Mouse (Mus musculus): ENCODE results near the gene Cdk2ap2. TPM values are rescaled to one million over a fixed set of nuclear protein-coding genes. Genes with fewer than 3 reads are reported as not detected.
"Not testable (repeated sequence)": the region's sequence is repeated elsewhere in the genome, so short reads cannot be mapped to it uniquely, and the experiment has no call there.

The Cdk2ap2 gene
- polyA plus RNA-seq, 1 experiment from 2014 or later, result 87.0 TPM

GRCm38 (mm10) chr19:4129462-4129861 is 32.5 kb downstream of the Cdk2ap2 start:
- Histone ChIP-seq H3K4me3 (no peak overlapping the region), H3K36me3 (peaks cover 64% of the 10 kb centered on the region), H3K27ac (no peak overlapping the region), H3K4me1 (peaks cover 24% of the 10 kb centered on the region), H3K9me3 (replicated peaks) (no peaks in the 10 kb centered on the region), H3K27me3 (ENCODE audit: low read depth, poor library complexity, severe bottlenecking) (no peaks in the 10 kb centered on the region)
- DNase-seq (ENCODE audit: low spot score), result no peak
- WGBS, result 91% methylated on average over 7 of the region's 7 CpGs

GRCm38 (mm10) chr19:4130106-4130505 is 33.1 kb downstream of the Cdk2ap2 start:
- H3K9me3 ChIP-seq (replicated peaks), result no peaks in the 10 kb centered on the region
- 95% methylated on average over 4 of the region's 4 CpGs for WGBS
- DNase-seq (ENCODE audit: low spot score), result no peak
- peaks cover 64% of the 10 kb centered on the region for H3K36me3 ChIP-seq
- H3K27me3 ChIP-seq (ENCODE audit: low read depth, poor library complexity, severe bottlenecking), result no peaks in the 10 kb centered on the region
- H3K4me1 ChIP-seq, result peaks cover 18% of the 10 kb centered on the region
- H3K27ac ChIP-seq, result no peak overlapping the region
- no peak overlapping the region for H3K4me3 ChIP-seq

- DNase-seq (ENCODE audit: low spot score), result no peak
- H3K4me3 ChIP-seq, result no peak overlapping the region; the same call in 1 of the 2 replicates
- 87% methylated on average over 5 of the region's 5 CpGs for WGBS
- H3K4me1 ChIP-seq, result peaks cover 15% of the 10 kb centered on the region
- no peaks in the 10 kb centered on the region for H3K27me3 ChIP-seq (ENCODE audit: low read depth, poor library complexity, severe bottlenecking)
- no peak overlapping the region for H3K27ac ChIP-seq
- H3K36me3 ChIP-seq, result peaks cover 64% of the 10 kb centered on the region
- H3K9me3 ChIP-seq (replicated peaks), result no peaks in the 10 kb centered on the region
These were observed 34.1 kb downstream of the Cdk2ap2 start for GRCm38 (mm10) chr19:4131075-4131474.

- Histone ChIP-seq H3K27me3 (ENCODE audit: low read depth, poor library complexity, severe bottlenecking) (peaks cover 2% of the 10 kb centered on the region; the same call in 1 of the 2 replicates), H3K36me3 (peaks cover 64% of the 10 kb centered on the region)
- WGBS, result 85% methylated on average over 2 of the region's 2 CpGs
These were observed 34.8 kb downstream of the Cdk2ap2 start for GRCm38 (mm10) chr19:4131768-4132167.

GRCm38 (mm10) chr19:4134354-4134753 is 37.4 kb downstream of the Cdk2ap2 start:
- no peak for DNase-seq (ENCODE audit: low spot score)
- no peak overlapping the region for H3K27ac ChIP-seq
- H3K9me3 ChIP-seq (replicated peaks), result no peaks in the 10 kb centered on the region
- 90% methylated on average over 4 of the region's 4 CpGs for WGBS
- peaks cover 4% of the 10 kb centered on the region; the same call in 1 of the 2 replicates for H3K27me3 ChIP-seq (ENCODE audit: low read depth, poor library complexity, severe bottlenecking)
- H3K4me1 ChIP-seq, result no peaks in the 10 kb centered on the region
- H3K36me3 ChIP-seq, result peaks cover 43% of the 10 kb centered on the region
- H3K4me3 ChIP-seq, result no peak overlapping the region

More at GRCm38 (mm10) chr19:4131768-4132167, 34.8 kb downstream of the Cdk2ap2 start:
- no peaks in the 10 kb centered on the region for H3K9me3 ChIP-seq (replicated peaks)
- no peak overlapping the region for H3K27ac ChIP-seq
- H3K4me3 ChIP-seq, result no peak overlapping the region
- H3K4me1 ChIP-seq, result peaks cover 10% of the 10 kb centered on the region
- DNase-seq (ENCODE audit: low spot score), result no peak

GRCm38 (mm10) chr19:4135229-4135962 is 38.4 kb downstream of the Cdk2ap2 start:
- H3K36me3 ChIP-seq, result peaks cover 32% of the 10 kb centered on the region
- H3K4me1 ChIP-seq; DNase-seq (ENCODE audit: low spot score); H3K27me3 ChIP-seq (ENCODE audit: low read depth, poor library complexity, severe bottlenecking); H3K27ac ChIP-seq; H3K9me3 ChIP-seq (replicated peaks); H3K4me3 ChIP-seq: not testable (repeated sequence)
- 87% methylated on average over 6 of the region's 6 CpGs for WGBS

GRCm38 (mm10) chr19:4135963-4136345 is 39.0 kb downstream of the Cdk2ap2 start:
- WGBS, result 30% methylated on average over 8 of the region's 8 CpGs

GRCm38 (mm10) chr19:4136463-4136862 is 39.5 kb downstream of the Cdk2ap2 start:
- no peak for DNase-seq (ENCODE audit: low spot score)
- peaks cover 4% of the 10 kb centered on the region; the same call in 1 of the 2 replicates for H3K27me3 ChIP-seq (ENCODE audit: low read depth, poor library complexity, severe bottlenecking)
- H3K27ac ChIP-seq, result no peak overlapping the region
- WGBS, result 83% methylated on average over 5 of the region's 5 CpGs
- H3K4me1 ChIP-seq, result no peaks in the 10 kb centered on the region
- H3K9me3 ChIP-seq (replicated peaks), result no peaks in the 10 kb centered on the region
- no peak overlapping the region for H3K4me3 ChIP-seq
- H3K36me3 ChIP-seq, result peaks cover 22% of the 10 kb centered on the region

More at GRCm38 (mm10) chr19:4135963-4136345, 39.0 kb downstream of the Cdk2ap2 start:
- H3K4me1 ChIP-seq; H3K27me3 ChIP-seq (ENCODE audit: low read depth, poor library complexity, severe bottlenecking); H3K4me3 ChIP-seq; DNase-seq (ENCODE audit: low spot score); H3K27ac ChIP-seq; H3K9me3 ChIP-seq (replicated peaks): not testable (repeated sequence)
- peaks cover 27% of the 10 kb centered on the region for H3K36me3 ChIP-seq

GRCm38 (mm10) chr19:4137913-4138312 is 40.9 kb downstream of the Cdk2ap2 start:
- Histone ChIP-seq H3K4me3 (no peak overlapping the region), H3K9me3 (replicated peaks) (no peaks in the 10 kb centered on the region), H3K36me3 (peaks cover 7% of the 10 kb centered on the region), H3K27me3 (ENCODE audit: low read depth, poor library complexity, severe bottlenecking) (peaks cover 4% of the 10 kb centered on the region; the same call in 1 of the 2 replicates), H3K4me1 (0 out of 2 replicates have a peak, but pooled peaks cover 3% of the 10 kb centered on the region), H3K27ac (no peak overlapping the region)
- WGBS, result 85% methylated on average over 5 of the region's 5 CpGs
- DNase-seq (ENCODE audit: low spot score), result no peak

GRCm38 (mm10) chr19:4139446-4139845 is 42.5 kb downstream of the Cdk2ap2 start, which contains the start of gene Gpr152:
Gene Gpr152 (plus strand): TSS chr19:4139787.
- H3K9me3 ChIP-seq (replicated peaks), result no peaks in the 10 kb centered on the region
- DNase-seq (ENCODE audit: low spot score), result no peak
- peak within 1 kb of the TSS; percentile 21 for H3K27ac ChIP-seq
- 0 out of 2 replicates have a peak, but pooled peaks cover 9% of the 10 kb centered on the region for H3K4me1 ChIP-seq
- 80% methylated on average over 2 of the region's 2 CpGs for WGBS
- peaks cover 4% of the 10 kb centered on the region; the same call in 1 of the 2 replicates for H3K27me3 ChIP-seq (ENCODE audit: low read depth, poor library complexity, severe bottlenecking)
- no peak within 1 kb of the TSS for H3K4me3 ChIP-seq
- H3K36me3 ChIP-seq, result no peaks in the 10 kb centered on the region

- DNase-seq (ENCODE audit: low spot score), result no peak
- Histone ChIP-seq H3K9me3 (replicated peaks) (no peaks in the 10 kb centered on the region), H3K27ac (peak overlapping the region; percentile 21; the same call in 1 of the 2 replicates), H3K4me1 (0 out of 2 replicates have a peak, but pooled peaks cover 9% of the 10 kb centered on the region), H3K36me3 (no peaks in the 10 kb centered on the region), H3K27me3 (ENCODE audit: low read depth, poor library complexity, severe bottlenecking) (peaks cover 4% of the 10 kb centered on the region; the same call in 1 of the 2 replicates), H3K4me3 (no peak overlapping the region)
- 86% methylated on average over 6 of the region's 6 CpGs for WGBS
These were observed 43.2 kb downstream of the Cdk2ap2 start for GRCm38 (mm10) chr19:4140147-4140546.

- H3K36me3 ChIP-seq, result no peaks in the 10 kb centered on the region
- 91% methylated on average over 18 of the region's 18 CpGs for WGBS
- no peak overlapping the region for H3K27ac ChIP-seq
- H3K27me3 ChIP-seq (ENCODE audit: low read depth, poor library complexity, severe bottlenecking), result no peaks in the 10 kb centered on the region
- H3K4me3 ChIP-seq, result no peak overlapping the region
- H3K9me3 ChIP-seq (replicated peaks), result no peaks in the 10 kb centered on the region
- H3K4me1 ChIP-seq, result peaks cover 22% of the 10 kb centered on the region
- no peak for DNase-seq (ENCODE audit: low spot score)
These were observed 45.6 kb downstream of the Cdk2ap2 start for GRCm38 (mm10) chr19:4142416-4143173.

GRCm38 (mm10) chr19:4143759-4144268 is 46.8 kb downstream of the Cdk2ap2 start, which contains the start of gene Cabp4:
Gene Cabp4 (minus strand): TSS chr19:4144033.
- H3K9me3 ChIP-seq (replicated peaks), result no peaks in the 10 kb centered on the region
- H3K27me3 ChIP-seq (ENCODE audit: low read depth, poor library complexity, severe bottlenecking), result no peaks in the 10 kb centered on the region
- H3K4me3 ChIP-seq, result no peak within 1 kb of the TSS
- peaks cover 31% of the 10 kb centered on the region for H3K4me1 ChIP-seq
- 82% methylated on average over 7 of the region's 7 CpGs for WGBS
- DNase-seq (ENCODE audit: low spot score), result no peak
- H3K36me3 ChIP-seq, result no peaks in the 10 kb centered on the region
- H3K27ac ChIP-seq, result no peak within 1 kb of the TSS

Measured in limb, embryonic 10.5 days (tissue).